Mouse (Mus musculus) MEL (cell line): ENCODE measurements around the gene Mup3. TPM values are rescaled to one million over a fixed set of nuclear protein-coding genes. Genes with fewer than 3 reads are reported as not detected.

Experiments
- DNase-seq: peaks from one replicate; pipeline ENCODE4 v3.0.0; 2011; ENCODE audit warnings: low read depth, low spot score
- H3K27ac ChIP-seq: 2 replicates; pipeline ENCODE4 v1.5.1; 2012; ENCODE audit warnings: low read depth, mild to moderate bottlenecking, control low read depth, low read length, moderate library complexity; ENCODE audit not compliant: control insufficient read depth
- H3K27me3 ChIP-seq, 2 experiments: fragments of 150-350 bp in 1 of 2; sonication (generic) in 1 of 2; 2 replicates each; pipeline ENCODE4 v1.6.1; 2012; ENCODE audit warnings: low read length in 2 of 2, mild to moderate bottlenecking in 2 of 2, improper control_type of control experiment in 1 of 2, moderate library complexity in 1 of 2; ENCODE audit not compliant: insufficient read depth in 2 of 2, control insufficient read depth in 1 of 2
- H3K36me3 ChIP-seq, 2 experiments: 2 replicates each; pipeline ENCODE4 v1.6.1; 2012 to 2014; ENCODE audit warnings: low read length in 2 of 2, improper control_type of control experiment in 1 of 2, inconsistent platforms in 1 of 2, mild to moderate bottlenecking in 1 of 2; ENCODE audit not compliant: insufficient read depth in 2 of 2, control insufficient read depth in 1 of 2
- H3K4me1 ChIP-seq, 2 experiments: fragments of 150-350 bp in 1 of 2; sonication (generic) in 1 of 2; 2 replicates each; pipeline ENCODE4 v1.6.1; 2012; ENCODE audit warnings: low read length in 2 of 2, improper control_type of control experiment in 1 of 2, mild to moderate bottlenecking in 1 of 2; ENCODE audit not compliant: insufficient read depth in 2 of 2, control insufficient read depth in 1 of 2
- H3K4me3 ChIP-seq, 2 experiments: fragments of 150-350 bp in 1 of 2; sonication (generic) in 1 of 2; 2 replicates each; pipeline ENCODE4 v1.5.1; 2012; ENCODE audit warnings: low read depth in 2 of 2, low read length in 2 of 2, mild to moderate bottlenecking in 2 of 2, moderate library complexity in 2 of 2, control low read depth in 1 of 2, improper control_type of control experiment in 1 of 2; ENCODE audit not compliant: control insufficient read depth in 1 of 2, insufficient read depth in 1 of 2
- H3K79me2 ChIP-seq: 2 replicates; pipeline ENCODE4 v1.6.1; 2012; ENCODE audit warnings: mild to moderate bottlenecking, low read length, moderate library complexity; ENCODE audit not compliant: control insufficient read depth, poor library complexity, insufficient read depth
- H3K9ac ChIP-seq: 2 replicates; pipeline ENCODE4 v1.6.1; 2012; ENCODE audit warnings: low read depth, mild to moderate bottlenecking, control low read depth, low read length, moderate library complexity; ENCODE audit not compliant: control insufficient read depth, poor library complexity, severe bottlenecking
- H3K9me3 ChIP-seq: fragments of 150-350 bp; sonication (generic); replicated peaks from 2 replicates; pipeline ENCODE4 v1.6.1; 2012; ENCODE audit warnings: mild to moderate bottlenecking, low read length, improper control_type of control experiment, moderate library complexity; ENCODE audit not compliant: insufficient read depth
- BHLHE40 ChIP-seq: IDR thresholded peaks from 2 replicates; pipeline ENCODE4 v1.6.1; 2012; ENCODE audit warnings: low read depth, mild to moderate bottlenecking, inconsistent platforms, low read length, improper control_type of control experiment, borderline replicate concordance
- CHD1 ChIP-seq: IDR thresholded peaks from 2 replicates; pipeline ENCODE4 v1.6.1; 2012; ENCODE audit warnings: low read depth, mild to moderate bottlenecking, inconsistent platforms, low read length, improper control_type of control experiment
- CHD2 ChIP-seq: IDR thresholded peaks from 2 replicates; pipeline ENCODE4 v1.6.1; 2011; ENCODE audit warnings: low read length, improper control_type of control experiment
- CTCF ChIP-seq, 3 experiments: IDR thresholded peaks in 2 of 3; conservative IDR thresholded peaks in 1 of 3; 2 replicates each; pipeline ENCODE4 v1.5.1; 2011 to 2012; ENCODE audit warnings: low read length in 3 of 3, low read depth in 2 of 3, mild to moderate bottlenecking in 2 of 3, improper control_type of control experiment in 1 of 3, inconsistent platforms in 1 of 3, mixed read lengths in 1 of 3, moderate library complexity in 1 of 3; ENCODE audit not compliant: control insufficient read depth in 1 of 3, insufficient read depth in 1 of 3, poor library complexity in 1 of 3, severe bottlenecking in 1 of 3
- E2F4 ChIP-seq: IDR thresholded peaks from 2 replicates; pipeline ENCODE4 v1.6.1; 2011; ENCODE audit warnings: low read depth, low read length, improper control_type of control experiment, borderline replicate concordance
- ELF1 ChIP-seq: IDR thresholded peaks from 2 replicates; pipeline ENCODE4 v1.6.1; 2014; ENCODE audit warnings: low read depth, mild to moderate bottlenecking, inconsistent platforms, low read length, improper control_type of control experiment, moderate library complexity
- ETS1 ChIP-seq: IDR thresholded peaks from 2 replicates; pipeline ENCODE4 v1.6.1; 2012; ENCODE audit warnings: low read depth, mild to moderate bottlenecking, inconsistent platforms, low read length, improper control_type of control experiment, moderate library complexity
- GABPA ChIP-seq: IDR thresholded peaks from 2 replicates; pipeline ENCODE4 v1.6.1; 2012; ENCODE audit warnings: low read depth, mild to moderate bottlenecking, inconsistent platforms, low read length, improper control_type of control experiment, moderate library complexity
- GATA1 ChIP-seq: IDR thresholded peaks from 2 replicates; pipeline ENCODE4 v1.6.1; 2011; ENCODE audit warnings: low read depth, low read length, improper control_type of control experiment
- MAFK ChIP-seq: IDR thresholded peaks from 2 replicates; pipeline ENCODE4 v1.6.1; 2011; ENCODE audit warnings: low read depth, mild to moderate bottlenecking, low read length, improper control_type of control experiment, borderline replicate concordance
- MAX ChIP-seq: IDR thresholded peaks from 2 replicates; pipeline ENCODE4 v1.6.1; 2011; ENCODE audit warnings: low read length, improper control_type of control experiment
- MAZ ChIP-seq: IDR thresholded peaks from 2 replicates; pipeline ENCODE4 v1.6.1; 2012; ENCODE audit warnings: low read depth, mild to moderate bottlenecking, inconsistent platforms, low read length, improper control_type of control experiment
- NELFE ChIP-seq: IDR thresholded peaks from 2 replicates; pipeline ENCODE4 v1.6.1; 2011; ENCODE audit warnings: low read depth, low read length, improper control_type of control experiment
- RAD21 ChIP-seq: IDR thresholded peaks from 2 replicates; pipeline ENCODE4 v1.6.1; 2011; ENCODE audit warnings: mild to moderate bottlenecking, low read depth, low read length, improper control_type of control experiment
- SIN3A ChIP-seq: IDR thresholded peaks from 2 replicates; pipeline ENCODE4 v1.6.1; 2012; ENCODE audit warnings: low read length, improper control_type of control experiment, inconsistent platforms
- TAL1 ChIP-seq: IDR thresholded peaks from 2 replicates; pipeline ENCODE4 v1.6.1; 2012; ENCODE audit warnings: mild to moderate bottlenecking, inconsistent platforms, low read length, moderate library complexity, mixed read lengths
- UBTF ChIP-seq: IDR thresholded peaks from 2 replicates; pipeline ENCODE4 v1.6.1; 2012; ENCODE audit warnings: low read depth, mild to moderate bottlenecking, inconsistent platforms, low read length, improper control_type of control experiment, moderate library complexity, borderline replicate concordance; ENCODE audit not compliant: insufficient read depth
- ZMIZ1 ChIP-seq: IDR thresholded peaks from 2 replicates; pipeline ENCODE4 v1.6.1; 2012; ENCODE audit warnings: low read depth, mild to moderate bottlenecking, inconsistent platforms, low read length, improper control_type of control experiment, moderate library complexity
- polyA plus RNA-seq, 2 experiments: library from polyadenylated mRNA; stranded (reverse) in 1 of 2; unstranded in 1 of 2; fragments of >175 nt in 1 of 2; fragments of >200 nt in 1 of 2; gene quantifications; 2 replicates each; pipeline versions ENCODE4 v1.2.1 to v1.2.4; 2012; ENCODE audit warnings: low replicate concordance in 2 of 2, low read depth in 1 of 2; ENCODE audit not compliant: insufficient read length in 2 of 2, insufficient read depth in 1 of 2, missing spikeins in 1 of 2
- total RNA-seq: library from RNA; depleted of rRNA; stranded (reverse); fragments of 300-350 nt; gene quantifications from 2 replicates; pipeline ENCODE4 v1.2.3, GENCODE M21; 2012; rRNA removed

Mup3 gene
- not detected in 2 replicates for total RNA-seq
- not detected for polyA plus RNA-seq

GRCm38 (mm10) chr4:62087241-62087640 lies at the start of gene Mup3:
Mup3 (minus strand) TSS chr4:62087342.
- no peak within 1 kb of the TSS for H3K9ac ChIP-seq
- H3K36me3 ChIP-seq = no peaks in the 10 kb centered on the region

GRCm38 (mm10) chr4:62133706-62134105 lies 46.6 kb upstream of the Mup3 start:
- no peaks in the 10 kb centered on the region for H3K36me3 ChIP-seq
- DNase-seq = peak; percentile 12
- H3K27me3 ChIP-seq = no peaks in the 10 kb centered on the region
- H3K4me3 ChIP-seq = no peak overlapping the region
- H3K79me2 ChIP-seq = no peaks in the 10 kb centered on the region
- no peaks in the 10 kb centered on the region for H3K9me3 ChIP-seq
- TF ChIP-seq ZMIZ1 = no peak
- peak; percentile 30 for TF ChIP-seq RAD21
- TF ChIP-seq CTCF (IDR thresholded peaks at IDR 0.05 in 2 of 3, conservative IDR thresholded peaks at IDR 0.05 in 1 of 3; ENCODE audit: control insufficient read depth in 1 of 3, insufficient read depth in 1 of 3, low read depth in 2 of 3, low read length in 3 of 3, poor library complexity in 1 of 3, severe bottlenecking in 1 of 3) = peak; percentile 15 to 41 (median 33); a peak in 4 of 6 replicates
- no peak for TF ChIP-seq UBTF
- no peaks in the 10 kb centered on the region for H3K4me1 ChIP-seq
- no peak overlapping the region for H3K27ac ChIP-seq
- no peak overlapping the region for H3K9ac ChIP-seq

More at GRCm38 (mm10) chr4:62087241-62087640, at the start of gene Mup3:
- H3K27ac ChIP-seq = no peak within 1 kb of the TSS
- H3K4me1 ChIP-seq = no peaks in the 10 kb centered on the region
- no peaks in the 10 kb centered on the region for H3K27me3 ChIP-seq
- H3K4me3 ChIP-seq = no peak within 1 kb of the TSS
- no peak for DNase-seq
- no peaks in the 10 kb centered on the region for H3K9me3 ChIP-seq
- no peaks in the 10 kb centered on the region for H3K79me2 ChIP-seq
- TF ChIP-seq GATA1 (no peak), E2F4 (no peak), ELF1 (no peak), TAL1 (no peak), CHD2 (no peak), GABPA (no peak), MAFK (no peak), NELFE (no peak), MAX (no peak), SIN3A (no peak), ETS1 (no peak), BHLHE40 (no peak), MAZ (no peak), CHD1 (no peak)
